Mouse (Mus musculus) T-helper 1 cell (primary cell): Measurements from ENCODE around the gene Prox1.

Experiments
- in situ Hi-C: fragments of 300-600 bp; cut with MboI, MseI; formaldehyde crosslinking; loops from one replicate; pipeline ENCODE4 v1.15.1; 2025; ENCODE audit warnings: high pct_unique_total_duplicates

Gene Prox1

GRCm38 (mm10) chr1:190143593-190143992 lies 26.9 kb downstream of the Prox1 start:
- in situ Hi-C loops, result no loop called here

GRCm38 (mm10) chr1:190142584-190142983 lies 27.9 kb downstream of the Prox1 start:
- in situ Hi-C loops, result no loop called here

- in situ Hi-C loops, result no loop called here
Observed at GRCm38 (mm10) chr1:190140519-190140918, 30.0 kb downstream of the Prox1 start.

- in situ Hi-C loops, result no loop called here
Observed at GRCm38 (mm10) chr1:190139711-190140405, 30.7 kb downstream of the Prox1 start.

DNA sequence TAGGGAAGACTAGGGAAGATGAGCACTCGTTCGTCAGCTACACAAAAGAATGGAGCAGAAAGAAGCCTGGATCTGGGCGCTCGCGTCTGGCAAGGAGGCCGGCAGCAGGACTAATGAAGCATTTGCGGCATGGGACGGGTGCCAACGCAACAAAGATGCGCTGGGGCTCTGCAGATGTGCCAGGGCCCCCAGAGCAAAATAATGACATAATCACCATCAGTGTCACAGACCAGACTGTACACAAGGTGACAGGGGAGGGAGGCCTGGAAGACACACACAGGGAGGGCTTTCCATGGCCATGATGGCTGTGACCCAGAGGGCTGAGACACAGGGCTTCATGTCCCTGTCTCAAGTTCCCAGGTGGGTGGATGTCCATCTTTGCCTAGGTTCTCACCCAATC lies 32.6 kb downstream of the Prox1 start:
- in situ Hi-C loops, result no loop called here

DNA sequence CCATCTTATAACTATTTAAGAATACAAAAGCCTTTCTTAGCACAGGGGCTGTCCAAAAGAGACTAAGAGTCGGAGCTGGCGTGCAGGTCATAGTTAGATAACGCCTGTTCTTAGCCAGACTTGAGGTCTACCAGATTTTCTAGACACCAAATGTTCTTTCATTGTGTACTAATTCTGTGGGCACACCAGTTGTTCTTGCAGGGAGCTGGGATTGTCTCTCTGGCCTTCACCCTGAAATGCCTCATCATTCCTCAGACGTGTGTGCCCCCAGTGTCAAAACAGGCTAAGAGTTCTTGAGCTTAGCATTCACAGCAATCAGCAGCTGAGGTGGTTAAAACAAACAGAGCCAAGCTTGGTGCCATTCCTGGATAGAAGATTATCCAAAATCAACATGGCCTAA lies 37.6 kb downstream of the Prox1 start:
- in situ Hi-C loops, result no loop called here

DNA sequence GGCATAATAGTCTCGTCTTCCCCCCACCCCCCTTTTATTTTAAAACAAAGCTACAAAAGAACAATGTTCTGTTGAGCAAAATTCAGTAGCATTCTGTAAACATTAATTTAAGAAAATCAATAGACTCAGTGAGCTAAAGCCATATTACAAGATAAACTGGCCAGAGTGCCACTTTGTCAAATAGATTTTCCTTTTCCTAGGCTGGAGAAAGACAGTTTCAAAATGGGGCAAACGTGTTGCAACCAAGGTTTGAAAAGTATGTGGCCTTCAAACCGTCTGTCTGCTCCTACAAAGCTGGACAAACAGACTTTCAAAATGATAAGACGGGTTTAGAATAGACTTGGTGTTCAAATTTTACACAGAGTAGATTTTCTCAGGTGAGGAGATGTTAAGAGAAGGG lies 39.6 kb downstream of the Prox1 start:
- in situ Hi-C loops, result no loop called here

DNA sequence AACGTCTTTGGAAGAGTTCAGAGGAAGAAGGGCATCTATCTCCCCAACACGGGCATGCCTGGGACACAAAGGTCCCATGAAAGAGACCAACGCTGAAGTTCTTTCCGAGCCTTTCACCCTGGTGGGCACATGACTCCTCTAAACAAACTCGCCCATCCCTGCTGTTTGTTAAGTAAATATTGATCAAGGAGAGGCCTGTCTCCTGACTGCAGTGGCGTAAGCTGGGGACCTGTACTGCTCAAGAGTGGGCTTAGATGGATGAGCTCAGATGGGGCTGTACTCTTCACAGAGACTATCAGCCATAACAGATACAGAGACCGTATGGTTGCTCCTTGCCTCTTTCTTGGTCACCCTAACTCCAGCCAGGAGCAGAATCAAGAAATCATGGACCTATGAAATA lies 41.0 kb downstream of the Prox1 start:
- in situ Hi-C loops, result no loop called here

- in situ Hi-C loops, result no loop called here
Observed at GRCm38 (mm10) chr1:190128674-190129322, 41.7 kb downstream of the Prox1 start.

GRCm38 (mm10) chr1:190127878-190128277 lies 42.6 kb downstream of the Prox1 start:
- in situ Hi-C loops, result no loop called here

DNA sequence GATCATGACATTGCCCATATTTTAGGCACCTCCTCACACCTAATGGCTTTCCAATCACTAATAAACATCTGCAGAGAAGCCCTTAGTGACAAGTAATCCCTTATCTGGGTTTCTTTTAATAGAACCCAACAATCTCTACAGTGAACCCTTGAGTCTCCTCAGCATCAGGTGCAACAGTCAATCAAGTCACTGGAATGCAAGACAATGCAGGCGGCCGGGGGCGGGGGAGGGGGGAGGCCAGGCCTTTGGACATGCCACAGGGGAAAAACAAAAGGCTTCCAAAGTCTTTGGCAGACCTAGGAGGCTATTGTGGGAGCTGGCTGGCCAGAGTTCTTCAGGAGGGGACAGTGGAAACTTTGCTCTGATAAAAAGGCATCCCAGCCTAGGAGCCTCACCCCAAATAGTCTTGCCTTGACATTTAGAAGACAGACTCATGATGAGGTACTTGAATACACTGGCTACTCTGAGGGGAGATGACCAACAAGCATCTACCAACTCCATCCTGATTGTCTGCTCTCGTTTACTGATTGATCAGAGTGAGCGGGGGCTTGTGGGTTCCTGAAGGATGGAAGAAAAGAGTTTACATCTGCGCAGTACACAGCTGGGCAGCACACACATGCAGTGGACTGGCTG lies 43.2 kb downstream of the Prox1 start:
- in situ Hi-C loops, result no loop called here

- in situ Hi-C loops, result no loop called here
Observed at GRCm38 (mm10) chr1:190124961-190125739, 45.4 kb downstream of the Prox1 start.

DNA sequence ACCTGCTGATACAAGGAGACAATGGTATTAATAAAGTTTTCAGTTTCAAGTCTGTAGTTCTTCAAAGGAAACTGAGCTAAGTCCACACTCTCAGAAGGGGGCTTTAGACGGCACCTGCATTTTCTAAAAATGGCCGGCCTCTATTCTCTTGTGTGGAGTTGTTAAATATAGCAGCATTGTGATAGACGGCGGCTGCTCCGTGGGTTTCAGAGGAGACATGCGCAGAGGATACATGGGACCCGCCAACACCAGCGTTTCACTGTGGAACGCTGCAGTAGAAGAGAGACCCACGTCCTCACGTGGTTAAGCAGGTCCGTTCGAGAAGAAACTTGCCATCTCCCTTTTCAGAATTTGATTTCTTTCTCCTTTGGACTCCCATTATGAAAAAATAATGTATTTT lies 47.1 kb downstream of the Prox1 start:
- in situ Hi-C loops, result no loop called here

- in situ Hi-C loops, result no loop called here
Observed at GRCm38 (mm10) chr1:190115985-190116384, 54.5 kb downstream of the Prox1 start.

- in situ Hi-C loops, result no loop called here
Observed at GRCm38 (mm10) chr1:190111741-190112140, 58.8 kb downstream of the Prox1 start.

DNA sequence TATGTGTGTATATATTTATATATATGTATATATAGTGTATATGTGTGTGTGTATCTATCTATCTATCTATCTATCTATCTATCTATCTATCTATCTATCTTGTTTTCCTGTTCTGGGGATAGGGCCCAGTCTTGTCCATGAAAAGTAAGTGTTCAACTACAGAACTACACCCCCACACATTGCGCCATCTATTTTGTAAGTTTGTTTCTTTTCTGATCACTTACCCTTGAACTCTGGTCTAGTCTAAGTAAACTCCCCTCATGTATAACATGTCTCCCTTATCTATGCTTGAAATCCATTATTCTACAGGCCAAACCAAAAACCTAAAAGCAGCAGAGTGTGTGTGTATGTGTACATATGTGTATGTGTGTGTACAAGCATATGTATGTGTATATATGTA lies 62.9 kb downstream of the Prox1 start:
- in situ Hi-C loops, result loop anchor here (10.0 kb wide), 1 partner anchor 1893 kb away; no protein-coding TSS in a partner anchor

DNA sequence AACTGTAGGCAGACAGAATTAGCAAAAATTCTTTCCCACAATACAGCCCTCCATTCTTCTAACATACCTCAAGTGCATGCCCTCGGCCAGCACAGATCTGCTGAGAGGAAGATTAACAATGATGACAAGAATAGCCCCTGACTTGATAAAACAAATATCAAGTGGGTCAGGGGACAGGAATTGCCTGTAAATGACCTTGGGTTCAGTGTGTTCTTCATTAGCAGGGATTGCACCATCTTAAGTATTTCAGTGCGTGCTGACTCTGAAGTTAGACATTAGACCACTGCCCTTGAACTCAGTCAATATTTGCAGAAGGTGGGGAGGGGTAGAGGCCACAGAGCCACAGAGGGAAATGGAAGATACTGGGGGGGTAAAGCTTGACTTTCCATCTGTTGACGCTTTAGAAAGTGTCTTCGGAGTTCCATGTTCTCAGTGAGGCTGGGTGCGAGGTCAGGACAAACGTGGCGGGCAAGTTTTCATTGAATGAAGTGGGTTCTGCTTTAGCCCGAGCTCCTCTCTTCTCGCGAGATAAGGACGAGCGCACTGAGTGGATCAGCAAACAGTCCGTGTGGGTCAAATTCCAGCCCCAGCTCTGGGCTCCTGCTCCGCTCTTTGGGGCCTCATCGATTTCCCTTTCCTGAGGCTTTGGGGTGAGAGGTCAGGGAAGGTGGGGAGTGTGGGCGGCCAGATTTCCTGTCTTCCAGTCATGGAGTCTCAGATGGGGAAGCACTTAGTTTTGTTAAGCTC lies 63.7 kb downstream of the Prox1 start:
- in situ Hi-C loops, result loop anchor here (10.0 kb wide), 1 partner anchor 1892 kb away; no protein-coding TSS in a partner anchor

DNA sequence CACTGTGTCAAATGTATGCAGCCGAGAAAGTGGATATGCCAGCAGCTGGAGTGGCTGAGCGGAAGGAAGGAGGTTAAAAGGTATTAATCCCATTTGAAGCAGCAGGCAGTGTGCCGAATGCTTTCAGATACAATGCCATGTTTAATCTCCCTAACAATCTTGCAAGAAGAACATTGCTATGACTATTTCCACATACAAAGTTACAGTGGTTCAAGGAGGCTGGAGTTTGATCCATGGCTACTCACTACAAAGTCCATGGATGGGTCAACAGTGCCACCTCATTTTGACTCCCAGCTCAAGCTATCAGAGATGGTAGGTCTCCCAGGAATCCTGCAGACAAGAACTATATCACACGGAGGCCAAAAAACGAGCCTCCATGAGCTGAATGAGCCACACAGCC lies 64.5 kb downstream of the Prox1 start:
- in situ Hi-C loops, result loop anchor here (10.0 kb wide), 1 partner anchor 1891 kb away; no protein-coding TSS in a partner anchor

- in situ Hi-C loops, result no loop called here
Observed at GRCm38 (mm10) chr1:190093326-190093725, 77.2 kb downstream of the Prox1 start.

- in situ Hi-C loops, result no loop called here
Observed at GRCm38 (mm10) chr1:190092076-190092475, 78.4 kb downstream of the Prox1 start.

DNA sequence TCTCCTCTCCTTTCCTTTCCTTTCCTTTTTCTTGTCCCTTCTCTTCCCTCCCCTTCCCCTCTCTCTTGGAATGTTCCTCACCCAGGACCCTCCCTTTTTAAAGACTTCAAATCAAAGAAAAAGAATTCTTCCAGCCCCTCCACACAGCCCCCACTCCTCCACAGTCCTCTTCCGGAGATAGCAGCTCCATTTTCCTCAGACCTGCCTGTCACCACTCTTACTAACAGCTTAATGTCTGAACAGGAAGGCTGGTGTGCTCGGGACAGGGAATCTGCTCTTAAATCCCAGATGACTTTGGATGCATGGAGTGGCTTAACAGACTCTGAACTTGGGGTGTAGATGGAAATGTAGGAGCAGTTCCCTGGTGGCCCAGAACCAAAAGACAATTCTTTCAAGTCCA lies 81.6 kb downstream of the Prox1 start:
- in situ Hi-C loops, result no loop called here
